ENCODE assay signal across 22 mouse cellular contexts in genomic region chr1:36847276-36847675, GRCm38 (mm10).
DNase-seq lines count a peak whose midpoint lies in the region; ATAC-seq and TF ChIP-seq lines count a peak whose summit lies in the region.
"Had no signal": no experiment of that assay in that cellular context is flagged by ENCODE, and none has a peak within 500 bp of the region (broad histone marks: within the 10 kb centered on the region; RNA-seq: fewer than 3 reads in every experiment).

No protein-coding gene starts in this region.

- H3K4me2 ChIP-seq in heart, embryonic 13.5 days, result no peak overlapping the region
- H3K4me2 ChIP-seq: embryonic facial prominence, embryonic 13.5 days; forebrain, embryonic 12.5 days; hindbrain, embryonic 14.5 days; intestine, embryonic 15.5 days had no signal

- TF ChIP-seq CTCF in ES-Bruce4 (IDR thresholded peaks at IDR 0.05; ENCODE audit: low read depth, low read length), result no peak

- no peak for TF ChIP-seq EP300 in ES-Bruce4 (IDR thresholded peaks at IDR 0.05; ENCODE audit: insufficient read depth, low read depth, low read length)

- no peaks in the 10 kb centered on the region for H3K9me3 ChIP-seq in heart, embryonic 13.5 days
- H3K9me3 ChIP-seq in ES-Bruce4 (replicated peaks; ENCODE audit: control insufficient read depth, insufficient read depth, low read length, poor library complexity, severe bottlenecking), result no peaks in the 10 kb centered on the region
- H3K9me3 ChIP-seq: embryonic facial prominence, embryonic 13.5 days; forebrain, embryonic 12.5 days; heart, embryonic 10.5 days; hindbrain, embryonic 10.5 days; intestine, embryonic 15.5 days had no signal

- H3K36me3 ChIP-seq in heart, embryonic 13.5 days, result peaks cover 5% of the 10 kb centered on the region
- H3K36me3 ChIP-seq in ES-Bruce4 (ENCODE audit: control insufficient read depth, insufficient read depth, low read length, poor library complexity, severe bottlenecking), result peaks cover 3% of the 10 kb centered on the region
- H3K36me3 ChIP-seq: intestine, embryonic 15.5 days had no signal

- 0 out of 2 replicates have a peak overlapping the region, but pooled peaks have one; percentile 8 for H3K27ac ChIP-seq in heart, embryonic 13.5 days (replicated peaks)
- H3K27ac ChIP-seq in ES-Bruce4 (ENCODE audit: insufficient read depth, low read length), result peak overlapping the region; percentile 11; the same call in 1 of the 2 replicates
- H3K27ac ChIP-seq: embryonic facial prominence, embryonic 13.5 days; forebrain, embryonic 12.5 days; heart, embryonic 10.5 days; hindbrain, embryonic 10.5 days; hindbrain, embryonic 14.5 days; intestine, embryonic 15.5 days had no signal

- no peak overlapping the region for H3K4me3 ChIP-seq in heart, embryonic 13.5 days
- no peak overlapping the region for H3K4me3 ChIP-seq in ES-Bruce4 (ENCODE audit: low read depth, low read length)
- H3K4me3 ChIP-seq: embryonic facial prominence, embryonic 13.5 days; forebrain, embryonic 12.5 days; heart, embryonic 10.5 days; hindbrain, embryonic 10.5 days; intestine, embryonic 15.5 days had no signal

- no peaks in the 10 kb centered on the region for H3K27me3 ChIP-seq in heart, embryonic 13.5 days (replicated peaks)
- H3K27me3 ChIP-seq in ES-Bruce4 (ENCODE audit: control insufficient read depth, insufficient read depth, low read length, poor library complexity, severe bottlenecking), result no peaks in the 10 kb centered on the region
- H3K27me3 ChIP-seq: embryonic facial prominence, embryonic 13.5 days; forebrain, embryonic 12.5 days; intestine, embryonic 15.5 days; Patski had no signal

- peak; percentile 37 for DNase-seq in gastrocnemius, adult 18-20 months (ENCODE audit: low spot score)
- DNase-seq in gastrocnemius, postnatal 14 days, result no peak
- no peak for DNase-seq in heart, postnatal 14 days
- DNase-seq in telencephalon, adult 2 months (ENCODE audit: low read depth, low spot score), result peak; percentile 21
- DNase-seq in lung, postnatal 10 days, result no peak
- DNase-seq: adrenal gland, postnatal 14 days; cerebellum, adult 18-20 months; cerebellum, adult 9-11 months; cerebellum, postnatal 36 days; gastrocnemius, postnatal 10 days; kidney, adult 18-20 months had no signal

- no peak for ATAC-seq in heart, embryonic 13.5 days (ENCODE audit: extremely low read depth, insufficient number of reproducible peaks, low FRiP score, low TSS enrichment)
- ATAC-seq: activated CD4-positive, CD25-positive, alpha-beta regulatory T cell, adult 4 months; forebrain, embryonic 16.5 days; intestine, embryonic 15.5 days; Patski had no signal

- H3K9ac ChIP-seq in heart, embryonic 13.5 days, result no peak overlapping the region
- no peak overlapping the region for H3K9ac ChIP-seq in ES-Bruce4 (ENCODE audit: low read depth, poor library complexity, severe bottlenecking)
- H3K9ac ChIP-seq: embryonic facial prominence, embryonic 13.5 days; forebrain, embryonic 12.5 days; hindbrain, embryonic 14.5 days; intestine, embryonic 15.5 days had no signal

- no peak for TF ChIP-seq POLR2A in ES-Bruce4 (IDR thresholded peaks at IDR 0.05; ENCODE audit: insufficient read depth, low read length)

- 44% methylated on average over 8 of the region's 8 CpGs for WGBS in heart, embryonic 13.5 days

- intact Hi-C loops in gastrocnemius, postnatal 14 days (cut with DNase I; ENCODE audit: low total_unique reads), result no loop called here
- intact Hi-C loops in heart, postnatal 14 days (cut with DNase I), result no loop called here

- peaks cover 20% of the 10 kb centered on the region for H3K4me1 ChIP-seq in heart, embryonic 13.5 days
- H3K4me1 ChIP-seq in ES-Bruce4 (ENCODE audit: control insufficient read depth, insufficient read depth, low read length), result peaks cover 3% of the 10 kb centered on the region
- H3K4me1 ChIP-seq: intestine, embryonic 15.5 days had no signal

Comparison
In these comparisons a context has a peak if more than half of its experiments do, and no peak if none do; other contexts are left out.
1. DNase-seq: peak in gastrocnemius, adult 18-20 months (single experiment) and telencephalon, adult 2 months (single experiment); none in gastrocnemius, postnatal 14 days (single experiment), heart, postnatal 14 days (0 of 2) and lung, postnatal 10 days (single experiment).